Mouse (Mus musculus): ENCODE data around the gene Gm49510. TPM values are rescaled to one million over a fixed set of nuclear protein-coding genes. Genes with fewer than 3 reads are reported as not detected.

The Gm49510 gene
- total RNA-seq, 1 experiment: not detected

DNA sequence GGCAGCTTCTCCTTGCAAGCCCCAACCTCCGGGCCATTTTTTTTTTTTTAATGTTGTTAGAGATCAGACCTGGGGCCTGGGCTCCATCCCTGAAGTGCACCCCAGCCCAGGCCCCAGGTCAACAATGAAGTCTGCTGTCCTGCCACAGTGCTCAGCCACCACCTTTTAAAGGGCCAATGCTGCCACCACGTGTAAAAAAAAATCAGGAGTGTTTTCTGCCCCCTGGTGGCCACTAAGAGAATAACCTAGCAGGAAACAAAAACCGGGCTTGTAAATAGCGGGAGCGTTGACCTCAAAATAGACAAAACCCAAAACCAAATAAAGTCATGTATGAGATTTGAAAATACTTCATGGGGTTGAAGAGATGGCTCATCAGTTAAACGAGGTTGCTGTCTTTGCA, 29.7 kb upstream of the Gm49510 start:
- in situ Hi-C loops (cut with MboI; ENCODE audit: low sequenced_read_pairs in 2 of 2, unreplicated experiment in 2 of 2): no loop called here
- TF ChIP-seq ZC3H11A (IDR thresholded peaks at IDR 0.05; ENCODE audit: borderline replicate concordance, low read depth, low read length) (no peak), CHD2 (IDR thresholded peaks at IDR 0.05; ENCODE audit: low read depth, low read length) (no peak), ZNF384 (IDR thresholded peaks at IDR 0.05; ENCODE audit: low read depth, low read length) (peak; percentile 92), HCFC1 (IDR thresholded peaks at IDR 0.05; ENCODE audit: borderline replicate concordance, insufficient read depth, low read length) (no peak), MAFK (IDR thresholded peaks at IDR 0.05; ENCODE audit: insufficient read depth, low read depth, low read length) (no peak)
- peak; percentile 60 for DNase-seq (ENCODE audit: low read depth, low spot score)

DNA sequence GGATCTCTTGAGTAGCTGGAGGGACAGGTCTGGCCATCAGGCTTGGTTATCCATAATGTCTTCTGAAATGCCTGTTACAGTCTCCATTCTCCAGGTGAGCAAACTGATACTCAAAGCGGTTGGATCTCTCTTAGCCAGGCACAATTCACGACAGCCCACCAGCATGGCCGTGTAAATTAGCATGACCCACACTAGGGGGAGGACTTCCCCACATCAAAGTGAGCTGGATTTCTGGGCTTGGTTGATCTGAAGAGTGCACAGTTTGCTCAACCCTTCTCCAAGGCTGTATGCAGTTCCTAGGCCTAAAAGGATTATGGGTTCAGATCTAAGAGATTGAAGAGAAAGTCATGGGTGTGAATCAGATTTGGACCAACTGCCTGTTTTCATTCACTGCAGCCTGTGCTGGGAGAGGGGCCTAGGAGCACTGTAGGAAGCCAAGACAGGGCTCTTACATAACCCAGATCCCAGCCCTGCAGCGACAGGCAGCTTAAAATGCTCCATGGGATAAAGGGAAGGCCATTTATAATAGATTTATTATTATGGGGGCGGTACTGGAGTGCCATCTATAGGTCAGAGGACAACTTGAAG, 27.4 kb upstream of the Gm49510 start:
- Histone ChIP-seq H3K36me3 (ENCODE audit: control insufficient read depth, insufficient read depth, low read length, poor library complexity, severe bottlenecking) (no peaks in the 10 kb centered on the region), H3K4me3 (ENCODE audit: insufficient read depth in 1 of 2, low read depth in 1 of 2, low read length in 2 of 2, poor library complexity in 1 of 2, severe bottlenecking in 1 of 2) (no peak overlapping the region), H3K9me3 (ENCODE audit: control insufficient read depth, insufficient read depth, low read depth, low read length) (no peaks in the 10 kb centered on the region), H3K4me1 (ENCODE audit: control insufficient read depth in 2 of 2, insufficient read depth in 2 of 2, low read length in 2 of 2, poor library complexity in 1 of 2) (peaks cover 0 to 31% of the 10 kb centered on the region in 2 experiments; a peak in 3 of 4 replicates), H3K27ac (ENCODE audit: insufficient read depth, low read depth, low read length, poor library complexity, severe bottlenecking) (no peak overlapping the region), H3K9ac (ENCODE audit: insufficient read depth, low read depth, low read length, poor library complexity, severe bottlenecking) (no peak overlapping the region)
- TF ChIP-seq HCFC1 (IDR thresholded peaks at IDR 0.05; ENCODE audit: borderline replicate concordance, insufficient read depth, low read length) (no peak), ZC3H11A (IDR thresholded peaks at IDR 0.05; ENCODE audit: borderline replicate concordance, low read depth, low read length) (no peak), MAFK (IDR thresholded peaks at IDR 0.05; ENCODE audit: insufficient read depth, low read depth, low read length) (no peak), CHD2 (IDR thresholded peaks at IDR 0.05; ENCODE audit: low read depth, low read length) (no peak), ZNF384 (IDR thresholded peaks at IDR 0.05; ENCODE audit: low read depth, low read length) (no peak)
- in situ Hi-C loops (cut with MboI; ENCODE audit: low sequenced_read_pairs in 2 of 2, unreplicated experiment in 2 of 2): no loop called here
- DNase-seq (ENCODE audit: low read depth, low spot score): no peak

More for the DNA sequence above, 29.7 kb upstream of the Gm49510 start:
- Histone ChIP-seq H3K27ac (ENCODE audit: insufficient read depth, low read depth, low read length, poor library complexity, severe bottlenecking) (no peak overlapping the region), H3K9me3 (ENCODE audit: control insufficient read depth, insufficient read depth, low read depth, low read length) (no peaks in the 10 kb centered on the region), H3K9ac (ENCODE audit: insufficient read depth, low read depth, low read length, poor library complexity, severe bottlenecking) (no peak overlapping the region), H3K4me3 (ENCODE audit: insufficient read depth in 1 of 2, low read depth in 1 of 2, low read length in 2 of 2, poor library complexity in 1 of 2, severe bottlenecking in 1 of 2) (no peak overlapping the region), H3K36me3 (ENCODE audit: control insufficient read depth, insufficient read depth, low read length, poor library complexity, severe bottlenecking) (no peaks in the 10 kb centered on the region), H3K4me1 (ENCODE audit: control insufficient read depth in 2 of 2, insufficient read depth in 2 of 2, low read length in 2 of 2, poor library complexity in 1 of 2) (peaks cover 2 to 27% of the 10 kb centered on the region in 2 experiments)

DNA sequence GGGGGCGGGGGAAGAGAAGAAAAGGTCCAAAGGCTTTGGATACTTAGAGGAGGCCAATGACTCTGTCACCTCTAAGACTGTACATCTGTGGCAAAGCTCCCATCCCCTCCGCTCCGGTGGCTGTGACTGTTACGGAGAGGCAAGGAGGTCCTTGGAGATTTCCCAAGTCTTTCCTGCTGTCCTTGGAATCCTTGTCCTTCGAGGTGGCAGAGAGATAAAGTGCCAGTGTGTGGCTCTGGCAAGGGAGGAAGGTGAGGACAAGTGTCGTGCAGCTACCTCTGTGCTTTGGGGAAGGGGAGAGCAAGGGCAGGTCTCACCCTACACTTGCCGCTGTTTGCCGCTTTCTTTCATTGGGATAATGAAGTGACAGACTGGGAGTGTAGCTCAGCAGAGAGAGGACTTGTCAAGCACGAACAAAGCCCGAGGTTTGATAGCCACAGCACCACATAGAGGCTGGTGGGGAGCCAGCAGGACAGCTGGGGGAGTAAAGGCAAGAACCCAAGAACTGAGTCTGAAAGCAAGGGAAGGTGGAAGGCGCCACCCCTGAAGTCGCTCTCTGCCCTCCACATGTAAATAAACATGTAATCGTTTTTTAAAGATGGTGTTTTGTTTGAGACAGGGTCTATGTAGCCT, 25.5 kb upstream of the Gm49510 start:
- TF ChIP-seq ZNF384 (IDR thresholded peaks at IDR 0.05; ENCODE audit: low read depth, low read length) (no peak), HCFC1 (IDR thresholded peaks at IDR 0.05; ENCODE audit: borderline replicate concordance, insufficient read depth, low read length) (no peak), ZC3H11A (IDR thresholded peaks at IDR 0.05; ENCODE audit: borderline replicate concordance, low read depth, low read length) (no peak), CHD2 (IDR thresholded peaks at IDR 0.05; ENCODE audit: low read depth, low read length) (no peak), MAFK (IDR thresholded peaks at IDR 0.05; ENCODE audit: insufficient read depth, low read depth, low read length) (no peak)
- H3K27ac ChIP-seq (ENCODE audit: insufficient read depth, low read depth, low read length, poor library complexity, severe bottlenecking): no peak overlapping the region
- H3K9ac ChIP-seq (ENCODE audit: insufficient read depth, low read depth, low read length, poor library complexity, severe bottlenecking): no peak overlapping the region
- peaks cover 0 to 24% of the 10 kb centered on the region in 2 experiments; a peak in 3 of 4 replicates for H3K4me1 ChIP-seq (ENCODE audit: control insufficient read depth in 2 of 2, insufficient read depth in 2 of 2, low read length in 2 of 2, poor library complexity in 1 of 2)
- no peak overlapping the region for H3K4me3 ChIP-seq (ENCODE audit: insufficient read depth in 1 of 2, low read depth in 1 of 2, low read length in 2 of 2, poor library complexity in 1 of 2, severe bottlenecking in 1 of 2)
- H3K36me3 ChIP-seq (ENCODE audit: control insufficient read depth, insufficient read depth, low read length, poor library complexity, severe bottlenecking): no peaks in the 10 kb centered on the region
- DNase-seq (ENCODE audit: low read depth, low spot score): no peak
- H3K9me3 ChIP-seq (ENCODE audit: control insufficient read depth, insufficient read depth, low read depth, low read length): no peaks in the 10 kb centered on the region
- in situ Hi-C loops (cut with MboI; ENCODE audit: low sequenced_read_pairs in 2 of 2, unreplicated experiment in 2 of 2): no loop called here

DNA sequence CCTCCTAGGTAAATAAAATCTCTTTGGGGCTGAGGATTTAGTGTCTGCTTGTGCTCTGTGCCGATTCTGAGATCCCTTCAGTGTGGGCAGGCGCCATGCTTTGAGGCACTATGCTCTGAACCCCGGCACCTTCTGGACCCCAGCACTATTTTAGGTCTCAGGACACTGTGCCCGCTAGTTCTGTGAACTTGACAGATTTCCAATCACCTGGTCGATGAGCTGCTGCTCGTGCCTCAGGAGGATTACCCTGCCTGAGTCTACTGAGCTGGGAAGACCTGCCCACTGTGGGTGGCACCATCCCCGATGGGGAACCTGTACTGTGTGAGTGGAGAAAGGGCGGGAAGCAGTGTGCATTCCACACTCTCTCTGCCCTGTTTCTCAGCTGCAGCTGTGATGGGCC, 24.5 kb upstream of the Gm49510 start:
- TF ChIP-seq ZNF384 (IDR thresholded peaks at IDR 0.05; ENCODE audit: low read depth, low read length): no peak
- no peak for TF ChIP-seq CHD2 (IDR thresholded peaks at IDR 0.05; ENCODE audit: low read depth, low read length)
- TF ChIP-seq ZC3H11A (IDR thresholded peaks at IDR 0.05; ENCODE audit: borderline replicate concordance, low read depth, low read length): no peak
- no peak for TF ChIP-seq MAFK (IDR thresholded peaks at IDR 0.05; ENCODE audit: insufficient read depth, low read depth, low read length)
- TF ChIP-seq HCFC1 (IDR thresholded peaks at IDR 0.05; ENCODE audit: borderline replicate concordance, insufficient read depth, low read length): no peak
- Histone ChIP-seq H3K9ac (ENCODE audit: insufficient read depth, low read depth, low read length, poor library complexity, severe bottlenecking) (no peak overlapping the region), H3K4me3 (ENCODE audit: insufficient read depth in 1 of 2, low read depth in 1 of 2, low read length in 2 of 2, poor library complexity in 1 of 2, severe bottlenecking in 1 of 2) (no peak overlapping the region), H3K9me3 (ENCODE audit: control insufficient read depth, insufficient read depth, low read depth, low read length) (no peaks in the 10 kb centered on the region), H3K4me1 (ENCODE audit: control insufficient read depth in 2 of 2, insufficient read depth in 2 of 2, low read length in 2 of 2, poor library complexity in 1 of 2) (peaks cover 0 to 22% of the 10 kb centered on the region in 2 experiments; a peak in 3 of 4 replicates), H3K36me3 (ENCODE audit: control insufficient read depth, insufficient read depth, low read length, poor library complexity, severe bottlenecking) (peaks cover 1% of the 10 kb centered on the region; the same call in 1 of the 2 replicates), H3K27ac (ENCODE audit: insufficient read depth, low read depth, low read length, poor library complexity, severe bottlenecking) (no peak overlapping the region)
- DNase-seq (ENCODE audit: low read depth, low spot score): no peak
- in situ Hi-C loops (cut with MboI; ENCODE audit: low sequenced_read_pairs in 2 of 2, unreplicated experiment in 2 of 2): no loop called here
